Mouse (Mus musculus) testis, adult 2 months (tissue): ENCODE results near the gene Ubr2. TPM values are rescaled to one million over a fixed set of nuclear protein-coding genes. Genes with fewer than 3 reads are reported as not detected.
A peak's percentile ranks its signal among the peaks of the same experiment; 100 is the strongest.

Experiments
- H3K27ac ChIP-seq: fragments of 200-500 bp; 2 replicates; pipeline ENCODE4 v1.5.1; 2012; ENCODE audit warnings: low read depth, low read length; ENCODE audit not compliant: control insufficient read depth, insufficient read depth
- H3K27me3 ChIP-seq: fragments of 200-500 bp; 2 replicates; pipeline ENCODE4 v1.6.1; 2012; ENCODE audit warnings: mild to moderate bottlenecking, low read length, moderate library complexity; ENCODE audit not compliant: control insufficient read depth, insufficient read depth
- H3K36me3 ChIP-seq: fragments of 200-500 bp; 2 replicates; pipeline ENCODE4 v1.6.1; 2012; ENCODE audit warnings: mild to moderate bottlenecking, low read length; ENCODE audit not compliant: control insufficient read depth, insufficient read depth
- H3K4me1 ChIP-seq: fragments of 200-500 bp; 2 replicates; pipeline ENCODE4 v1.6.1; 2012; ENCODE audit warnings: low read length; ENCODE audit not compliant: control insufficient read depth, insufficient read depth
- H3K4me3 ChIP-seq: fragments of 200-500 bp; 2 replicates; pipeline ENCODE4 v1.5.1; 2012; ENCODE audit warnings: low read depth, mild to moderate bottlenecking, low read length, moderate library complexity, mixed read lengths; ENCODE audit not compliant: control insufficient read depth
- CTCF ChIP-seq: fragments of 200-500 bp; IDR thresholded peaks from 2 replicates; pipeline ENCODE4 v1.5.1; 2012; ENCODE audit warnings: low read depth, mild to moderate bottlenecking, inconsistent platforms, low read length, moderate library complexity; ENCODE audit not compliant: control insufficient read depth, insufficient read depth, insufficient replicate concordance
- POLR2A ChIP-seq: fragments of 200-500 bp; IDR thresholded peaks from 2 replicates; pipeline ENCODE4 v1.6.1; 2012; ENCODE audit warnings: low read depth, mild to moderate bottlenecking, inconsistent platforms, low read length, moderate library complexity; ENCODE audit not compliant: control insufficient read depth
- polyA plus RNA-seq: library from polyadenylated mRNA; depleted of rRNA; stranded (reverse); fragments of >200 nt; gene quantifications from 2 replicates; pipeline ENCODE4 v1.2.3, GENCODE M21; 2012

Ubr2 gene
- polyA plus RNA-seq, 1 experiment, result 10.2 TPM

- Histone ChIP-seq H3K36me3 (no peaks in the 10 kb centered on the region), H3K27me3 (no peaks in the 10 kb centered on the region), H3K4me3 (peak overlapping the region; percentile 12; the same call in 1 of the 2 replicates), H3K4me1 (peaks cover 2% of the 10 kb centered on the region; the same call in 1 of the 2 replicates), H3K27ac (no peak overlapping the region)
- TF ChIP-seq POLR2A (no peak), CTCF (peak; percentile 96)
Measured at GRCm38 (mm10) chr17:47038844-47039803, 28.8 kb upstream of the Ubr2 start.

- Histone ChIP-seq H3K4me1 (no peaks in the 10 kb centered on the region), H3K4me3 (no peak overlapping the region), H3K36me3 (no peaks in the 10 kb centered on the region), H3K27me3 (no peaks in the 10 kb centered on the region), H3K27ac (no peak overlapping the region)
- TF ChIP-seq POLR2A (no peak), CTCF (no peak)
Measured at GRCm38 (mm10) chr17:47034536-47034935, 24.2 kb upstream of the Ubr2 start.

GRCm38 (mm10) chr17:47033643-47034042, 23.3 kb upstream of the Ubr2 start:
- Histone ChIP-seq H3K36me3 (no peaks in the 10 kb centered on the region), H3K4me1 (no peaks in the 10 kb centered on the region), H3K27ac (no peak overlapping the region), H3K27me3 (no peaks in the 10 kb centered on the region), H3K4me3 (no peak overlapping the region)
- TF ChIP-seq POLR2A (no peak), CTCF (peak; percentile 38; the same call in 1 of the 2 replicates)

- TF ChIP-seq CTCF (no peak), POLR2A (no peak)
- H3K4me1 ChIP-seq, result no peaks in the 10 kb centered on the region
- no peaks in the 10 kb centered on the region for H3K27me3 ChIP-seq
- no peak overlapping the region for H3K4me3 ChIP-seq
- no peak overlapping the region for H3K27ac ChIP-seq
- no peaks in the 10 kb centered on the region for H3K36me3 ChIP-seq
Measured at GRCm38 (mm10) chr17:47024805-47025204, 14.4 kb upstream of the Ubr2 start.

- H3K27me3 ChIP-seq, result no peaks in the 10 kb centered on the region
- H3K27ac ChIP-seq, result no peak overlapping the region
- H3K36me3 ChIP-seq, result no peaks in the 10 kb centered on the region
- no peaks in the 10 kb centered on the region for H3K4me1 ChIP-seq
- H3K4me3 ChIP-seq, result no peak overlapping the region
- no peak for TF ChIP-seq CTCF
- TF ChIP-seq POLR2A, result no peak
Measured at GRCm38 (mm10) chr17:47023369-47023768, 13.0 kb upstream of the Ubr2 start.

GRCm38 (mm10) chr17:47012896-47013295, 2.5 kb upstream of the Ubr2 start:
- Histone ChIP-seq H3K4me1 (peaks cover 3% of the 10 kb centered on the region; the same call in 1 of the 2 replicates), H3K27me3 (no peaks in the 10 kb centered on the region), H3K4me3 (no peak overlapping the region), H3K27ac (no peak overlapping the region), H3K36me3 (no peaks in the 10 kb centered on the region)
- no peak for TF ChIP-seq POLR2A
- TF ChIP-seq CTCF, result no peak

- Histone ChIP-seq H3K4me1 (peaks cover 3% of the 10 kb centered on the region; the same call in 1 of the 2 replicates), H3K36me3 (no peaks in the 10 kb centered on the region), H3K27ac (no peak overlapping the region), H3K27me3 (no peaks in the 10 kb centered on the region), H3K4me3 (no peak overlapping the region)
- TF ChIP-seq POLR2A (no peak), CTCF (no peak)
Measured at GRCm38 (mm10) chr17:47011661-47012043, 1.3 kb upstream of the Ubr2 start.
